Mouse (Mus musculus) B cell, adult (primary cell): Measurements from ENCODE around the gene Nexn. TPM values are rescaled to one million over a fixed set of nuclear protein-coding genes. Genes with fewer than 3 reads are reported as not detected.

Source experiments
- total RNA-seq: library from RNA; stranded (reverse); gene quantifications from 4 replicates; pipeline ENCODE4 v1.2.4, GENCODE M21; 2023; ENCODE audit not compliant: inconsistent age

Gene Nexn
- not detected in 4 replicates for total RNA-seq

GRCm38 (mm10) chr3:152266036-152266421 is at the start of gene Nexn:
Gene Nexn (minus strand): TSS chr3:152266350.

DNA sequence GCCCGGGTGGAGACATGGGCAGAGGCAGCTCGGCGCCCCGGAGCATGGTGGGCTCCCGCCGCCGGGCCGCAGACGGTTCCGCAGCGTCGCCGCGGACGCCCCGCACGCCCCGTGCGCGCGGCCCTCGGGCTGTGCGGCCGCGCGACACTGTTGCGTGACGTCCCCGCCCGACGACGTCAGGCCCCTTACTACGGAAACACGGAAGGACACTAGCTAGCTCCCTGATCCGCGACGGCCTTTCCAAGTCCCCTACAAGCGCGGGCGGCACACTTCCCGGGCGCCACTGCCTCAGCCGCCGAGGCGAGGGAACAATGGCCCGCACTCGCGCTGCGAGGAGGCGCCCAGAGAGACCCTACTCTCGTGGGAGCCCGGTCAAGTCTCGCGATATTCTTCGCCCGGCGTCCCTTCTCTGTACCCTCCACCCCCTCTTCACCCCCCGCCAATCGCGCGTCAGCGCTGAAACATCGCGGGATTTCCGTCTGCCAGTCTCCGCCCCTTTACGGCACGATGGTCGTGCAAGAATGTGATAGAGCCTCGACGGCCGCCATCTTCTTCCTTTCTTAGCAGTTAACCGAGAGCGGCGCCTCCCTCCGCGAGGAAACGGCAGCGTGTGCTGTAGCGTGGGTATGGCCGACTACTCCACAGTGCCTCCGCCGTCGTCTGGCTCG is 56.0 kb downstream of the Nexn start, which contains the start of the genes Dnajb4 and Fubp1:
Gene Dnajb4, minus strand, starts transcription at position 336 of the 668 bp plus-strand sequence.
Gene Fubp1, plus strand, starts transcription at position 456 of the 668 bp plus-strand sequence.

Other genes starting within 250 kb of the Nexn start
- not detected in 4 replicates for gene Gipc2, start 100.1 kb downstream of the Nexn start, total RNA-seq
- gene Dnajb4, start 56.0 kb downstream of the Nexn start, total RNA-seq = 55.8 to 62.9 TPM (median 58.8 TPM) in 4 replicates
- gene Fubp1, start 55.9 kb downstream of the Nexn start, total RNA-seq = 238 to 270 TPM (median 247 TPM) in 4 replicates
- 25.9 to 30.4 TPM (median 26.8 TPM) in 4 replicates for gene Miga1, start 74.1 kb upstream of the Nexn start, total RNA-seq
- 62.7 to 77.5 TPM (median 72.6 TPM) in 4 replicates for gene Usp33, start 80.1 kb upstream of the Nexn start, total RNA-seq
- 55.6 to 66.8 TPM (median 59.2 TPM) in 4 replicates for gene Zzz3, start 129.1 kb upstream of the Nexn start, total RNA-seq